Mouse (Mus musculus): ENCODE measurements around the gene Bub3. TPM values are rescaled to one million over a fixed set of nuclear protein-coding genes. Genes with fewer than 3 reads are reported as not detected.

Gene Bub3
- total RNA-seq, 1 experiment, result 131 TPM

DNA sequence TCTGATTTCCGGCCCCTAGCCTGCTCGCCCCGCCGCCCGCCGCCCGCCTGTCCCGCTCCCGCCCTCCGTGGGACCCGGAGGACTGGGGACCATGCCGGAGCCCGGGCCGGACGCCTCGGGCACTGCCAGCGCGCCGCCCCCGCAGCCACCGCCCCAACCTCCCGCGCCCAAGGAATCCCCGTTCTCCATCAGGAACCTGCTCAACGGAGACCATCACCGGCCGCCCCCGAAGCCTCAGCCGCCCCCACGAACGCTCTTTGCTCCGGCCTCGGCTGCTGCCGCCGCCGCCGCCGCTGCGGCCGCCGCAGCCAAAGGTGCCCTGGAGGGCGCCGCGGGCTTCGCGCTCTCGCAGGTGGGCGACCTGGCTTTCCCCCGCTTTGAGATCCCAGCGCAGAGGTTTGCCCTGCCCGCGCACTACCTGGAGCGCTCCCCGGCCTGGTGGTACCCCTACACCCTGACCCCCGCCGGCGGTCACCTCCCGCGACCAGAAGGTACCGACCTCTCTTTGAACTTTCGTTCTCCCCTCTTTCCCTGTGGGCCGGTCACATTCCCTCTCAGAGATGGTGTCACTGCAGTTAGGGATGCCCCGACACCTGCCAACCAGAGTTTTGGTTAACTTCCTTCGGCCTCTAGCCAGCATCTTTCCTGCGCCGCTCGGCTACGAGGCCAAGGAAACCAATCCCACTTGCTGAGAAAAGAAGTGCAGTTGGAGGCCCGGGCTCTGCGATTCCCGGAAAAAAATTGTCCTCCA, 17.0 kb upstream of the Bub3 start:
- Histone ChIP-seq H3K27ac (ENCODE audit: insufficient read depth, low read depth, low read length, poor library complexity, severe bottlenecking) (no peak overlapping the region), H3K9ac (ENCODE audit: insufficient read depth, low read depth, low read length, poor library complexity, severe bottlenecking) (peak overlapping the region; percentile 10; the same call in 1 of the 2 replicates)

DNA sequence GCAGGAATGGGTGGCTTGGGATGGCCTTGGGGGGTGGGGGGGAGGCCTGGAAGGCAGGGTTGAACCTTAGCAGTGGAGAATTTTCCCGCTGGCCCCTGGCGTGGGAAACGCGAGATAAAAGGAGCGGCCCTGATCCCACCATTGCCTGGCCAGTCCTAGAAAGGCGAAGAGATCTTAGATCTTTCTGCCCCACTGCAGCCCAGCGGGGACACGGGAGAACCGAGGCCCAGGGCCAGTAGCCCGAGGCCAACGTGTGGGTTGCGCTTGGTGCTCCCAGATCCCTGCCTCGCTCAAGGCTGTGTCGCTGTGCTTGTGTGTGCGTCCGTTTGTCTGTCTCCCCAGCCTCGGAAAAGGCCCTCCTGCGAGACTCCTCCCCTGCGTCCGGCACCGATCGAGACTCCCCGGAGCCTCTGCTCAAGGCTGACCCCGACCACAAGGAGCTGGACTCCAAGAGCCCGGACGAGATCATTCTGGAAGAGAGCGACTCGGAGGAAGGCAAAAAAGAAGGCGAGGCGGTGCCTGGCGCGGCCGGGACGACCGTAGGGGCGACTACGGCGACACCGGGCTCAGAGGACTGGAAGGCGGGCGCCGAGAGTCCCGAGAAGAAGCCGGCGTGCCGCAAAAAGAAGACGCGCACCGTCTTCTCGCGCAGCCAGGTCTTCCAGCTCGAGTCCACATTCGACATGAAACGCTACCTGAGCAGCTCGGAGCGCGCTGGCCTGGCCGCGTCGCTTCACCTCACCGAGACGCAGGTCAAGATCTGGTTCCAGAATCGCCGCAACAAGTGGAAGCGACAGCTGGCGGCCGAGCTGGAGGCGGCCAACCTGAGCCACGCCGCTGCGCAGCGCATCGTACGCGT, 16.2 kb upstream of the Bub3 start:
- no peak for TF ChIP-seq HCFC1 (IDR thresholded peaks at IDR 0.05; ENCODE audit: borderline replicate concordance, insufficient read depth, low read length)
- no peak for TF ChIP-seq ZC3H11A (IDR thresholded peaks at IDR 0.05; ENCODE audit: borderline replicate concordance, low read depth, low read length)
- TF ChIP-seq CHD2 (IDR thresholded peaks at IDR 0.05; ENCODE audit: low read depth, low read length), result no peak
- no peak for TF ChIP-seq MAFK (IDR thresholded peaks at IDR 0.05; ENCODE audit: insufficient read depth, low read depth, low read length)
- TF ChIP-seq ZNF384 (IDR thresholded peaks at IDR 0.05; ENCODE audit: low read depth, low read length), result no peak
- in situ Hi-C loops (cut with MboI; ENCODE audit: low sequenced_read_pairs in 2 of 2, unreplicated experiment in 2 of 2), result loop anchor here (25.0 kb wide), 1 partner anchor 343 kb away; no protein-coding TSS in a partner anchor
- H3K9ac ChIP-seq (ENCODE audit: insufficient read depth, low read depth, low read length, poor library complexity, severe bottlenecking), result no peak overlapping the region
- peaks cover 0 to 2% of the 10 kb centered on the region in 2 experiments; a peak in 1 of 4 replicates for H3K4me1 ChIP-seq (ENCODE audit: control insufficient read depth in 2 of 2, insufficient read depth in 2 of 2, low read length in 2 of 2, poor library complexity in 1 of 2)
- H3K4me3 ChIP-seq (ENCODE audit: insufficient read depth in 1 of 2, low read depth in 1 of 2, low read length in 2 of 2, poor library complexity in 1 of 2, severe bottlenecking in 1 of 2), result peak overlapping the region; percentile 3; a peak in 2 of 4 replicates
- H3K36me3 ChIP-seq (ENCODE audit: control insufficient read depth, insufficient read depth, low read length, poor library complexity, severe bottlenecking), result no peaks in the 10 kb centered on the region
- no peaks in the 10 kb centered on the region for H3K9me3 ChIP-seq (ENCODE audit: control insufficient read depth, insufficient read depth, low read depth, low read length)
- no peak for DNase-seq (ENCODE audit: low read depth, low spot score)
- H3K27ac ChIP-seq (ENCODE audit: insufficient read depth, low read depth, low read length, poor library complexity, severe bottlenecking), result no peak overlapping the region

More for the DNA sequence above, 17.0 kb upstream of the Bub3 start:
- no peak for DNase-seq (ENCODE audit: low read depth, low spot score)
- TF ChIP-seq ZC3H11A (IDR thresholded peaks at IDR 0.05; ENCODE audit: borderline replicate concordance, low read depth, low read length) (no peak), HCFC1 (IDR thresholded peaks at IDR 0.05; ENCODE audit: borderline replicate concordance, insufficient read depth, low read length) (no peak), MAFK (IDR thresholded peaks at IDR 0.05; ENCODE audit: insufficient read depth, low read depth, low read length) (no peak), ZNF384 (IDR thresholded peaks at IDR 0.05; ENCODE audit: low read depth, low read length) (no peak), CHD2 (IDR thresholded peaks at IDR 0.05; ENCODE audit: low read depth, low read length) (no peak)
- H3K4me1 ChIP-seq (ENCODE audit: control insufficient read depth in 2 of 2, insufficient read depth in 2 of 2, low read length in 2 of 2, poor library complexity in 1 of 2), result peaks cover 0 to 2% of the 10 kb centered on the region in 2 experiments; a peak in 1 of 4 replicates
- peak overlapping the region; percentile 68 to 69 for H3K4me3 ChIP-seq (ENCODE audit: insufficient read depth in 1 of 2, low read depth in 1 of 2, low read length in 2 of 2, poor library complexity in 1 of 2, severe bottlenecking in 1 of 2)
- no peaks in the 10 kb centered on the region for H3K9me3 ChIP-seq (ENCODE audit: control insufficient read depth, insufficient read depth, low read depth, low read length)
- in situ Hi-C loops (cut with MboI; ENCODE audit: low sequenced_read_pairs in 2 of 2, unreplicated experiment in 2 of 2), result loop anchor here (25.0 kb wide), 1 partner anchor 344 kb away; no protein-coding TSS in a partner anchor
- no peaks in the 10 kb centered on the region for H3K36me3 ChIP-seq (ENCODE audit: control insufficient read depth, insufficient read depth, low read length, poor library complexity, severe bottlenecking)

DNA sequence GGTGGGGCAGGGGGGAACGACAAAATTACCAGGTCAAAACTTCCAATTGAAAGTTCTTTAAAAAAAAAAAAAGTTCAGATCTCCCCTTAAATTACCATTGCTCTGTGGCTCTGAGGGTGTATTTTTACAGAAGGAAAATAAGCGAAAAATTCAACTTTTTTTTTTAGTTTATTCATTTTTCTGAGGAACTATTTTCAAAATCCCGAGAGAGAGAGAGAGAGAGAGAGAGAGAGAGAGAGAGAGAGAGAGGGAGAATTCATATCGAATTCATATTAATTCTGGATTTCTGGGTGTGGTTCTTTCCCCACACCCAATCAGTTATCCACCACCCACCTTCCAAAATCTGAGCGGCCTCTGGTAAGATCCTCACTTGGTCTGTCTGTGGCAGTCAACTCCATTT, 15.2 kb upstream of the Bub3 start:
- Histone ChIP-seq H3K9ac (ENCODE audit: insufficient read depth, low read depth, low read length, poor library complexity, severe bottlenecking) (no peak overlapping the region), H3K36me3 (ENCODE audit: control insufficient read depth, insufficient read depth, low read length, poor library complexity, severe bottlenecking) (no peaks in the 10 kb centered on the region), H3K4me1 (ENCODE audit: control insufficient read depth in 2 of 2, insufficient read depth in 2 of 2, low read length in 2 of 2, poor library complexity in 1 of 2) (peaks cover 0 to 2% of the 10 kb centered on the region in 2 experiments; a peak in 1 of 4 replicates), H3K9me3 (ENCODE audit: control insufficient read depth, insufficient read depth, low read depth, low read length) (no peaks in the 10 kb centered on the region), H3K27ac (ENCODE audit: insufficient read depth, low read depth, low read length, poor library complexity, severe bottlenecking) (no peak overlapping the region), H3K4me3 (ENCODE audit: insufficient read depth in 1 of 2, low read depth in 1 of 2, low read length in 2 of 2, poor library complexity in 1 of 2, severe bottlenecking in 1 of 2) (no peak overlapping the region)
- no peak for DNase-seq (ENCODE audit: low read depth, low spot score)
- in situ Hi-C loops (cut with MboI; ENCODE audit: low sequenced_read_pairs in 2 of 2, unreplicated experiment in 2 of 2), result loop anchor here (25.0 kb wide), 1 partner anchor 342 kb away; no protein-coding TSS in a partner anchor
- no peak for TF ChIP-seq ZC3H11A (IDR thresholded peaks at IDR 0.05; ENCODE audit: borderline replicate concordance, low read depth, low read length)
- no peak for TF ChIP-seq CHD2 (IDR thresholded peaks at IDR 0.05; ENCODE audit: low read depth, low read length)
- TF ChIP-seq HCFC1 (IDR thresholded peaks at IDR 0.05; ENCODE audit: borderline replicate concordance, insufficient read depth, low read length), result no peak

DNA sequence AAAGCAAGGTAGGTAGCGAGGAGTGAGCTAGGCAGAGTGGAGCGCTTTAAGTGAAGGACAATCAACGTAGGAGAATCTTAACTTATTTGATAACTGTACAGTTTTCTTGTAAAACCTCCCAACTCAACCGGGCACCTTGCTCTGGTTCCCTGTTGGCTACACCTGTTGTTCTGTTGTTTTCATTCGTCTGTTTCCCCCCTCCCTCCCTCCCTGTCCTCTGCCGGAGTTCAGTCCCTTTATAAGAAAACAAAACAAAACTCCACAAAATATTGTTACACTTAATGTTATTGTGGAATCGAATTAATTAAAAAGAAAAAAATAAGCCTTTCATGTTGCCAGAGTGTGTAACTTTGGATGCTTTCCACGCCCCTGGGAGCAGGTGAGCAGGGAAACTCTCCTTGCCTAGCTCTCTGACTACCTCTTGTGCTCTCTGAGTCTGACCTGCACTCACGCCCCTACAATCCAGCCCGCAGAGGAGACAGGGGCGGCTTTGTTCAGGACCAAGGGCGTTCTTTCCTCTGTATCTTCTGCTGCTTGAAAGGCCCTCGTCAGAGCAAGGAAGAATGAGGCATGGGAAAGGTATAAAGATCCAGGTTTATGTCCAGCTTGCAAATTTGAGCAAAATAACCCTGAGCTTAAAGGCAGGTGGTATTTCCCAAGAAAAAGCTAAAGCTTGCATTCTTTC, 14.2 kb upstream of the Bub3 start:
- TF ChIP-seq CHD2 (IDR thresholded peaks at IDR 0.05; ENCODE audit: low read depth, low read length) (no peak), ZC3H11A (IDR thresholded peaks at IDR 0.05; ENCODE audit: borderline replicate concordance, low read depth, low read length) (no peak), MAFK (IDR thresholded peaks at IDR 0.05; ENCODE audit: insufficient read depth, low read depth, low read length) (no peak), ZNF384 (IDR thresholded peaks at IDR 0.05; ENCODE audit: low read depth, low read length) (no peak), HCFC1 (IDR thresholded peaks at IDR 0.05; ENCODE audit: borderline replicate concordance, insufficient read depth, low read length) (no peak)
- DNase-seq (ENCODE audit: low read depth, low spot score), result no peak
- in situ Hi-C loops (cut with MboI; ENCODE audit: low sequenced_read_pairs in 2 of 2, unreplicated experiment in 2 of 2), result loop anchor here (25.0 kb wide), 1 partner anchor 341 kb away; no protein-coding TSS in a partner anchor

More for the DNA sequence above, 14.2 kb upstream of the Bub3 start:
- no peak overlapping the region for H3K4me3 ChIP-seq (ENCODE audit: insufficient read depth in 1 of 2, low read depth in 1 of 2, low read length in 2 of 2, poor library complexity in 1 of 2, severe bottlenecking in 1 of 2)
- H3K36me3 ChIP-seq (ENCODE audit: control insufficient read depth, insufficient read depth, low read length, poor library complexity, severe bottlenecking), result no peaks in the 10 kb centered on the region
- H3K9ac ChIP-seq (ENCODE audit: insufficient read depth, low read depth, low read length, poor library complexity, severe bottlenecking), result no peak overlapping the region
- peaks cover 0 to 2% of the 10 kb centered on the region in 2 experiments; a peak in 1 of 4 replicates for H3K4me1 ChIP-seq (ENCODE audit: control insufficient read depth in 2 of 2, insufficient read depth in 2 of 2, low read length in 2 of 2, poor library complexity in 1 of 2)
- H3K27ac ChIP-seq (ENCODE audit: insufficient read depth, low read depth, low read length, poor library complexity, severe bottlenecking), result no peak overlapping the region
- H3K9me3 ChIP-seq (ENCODE audit: control insufficient read depth, insufficient read depth, low read depth, low read length), result no peaks in the 10 kb centered on the region

Data from ES-E14 (cell line).